Mouse (Mus musculus): ENCODE data around the gene Macrod2. TPM values are rescaled to one million over a fixed set of nuclear protein-coding genes. Genes with fewer than 3 reads are reported as not detected.

The Macrod2 gene
- total and polyA plus RNA-seq, 2 experiments from 2014 or later = 5.5 to 17.4 TPM

GRCm38 (mm10) chr2:141711785-141712184, 1316.7 kb downstream of the Macrod2 start:
- no peak for TF ChIP-seq EP300 (IDR thresholded peaks at IDR 0.05; ENCODE audit: low read depth)
- no peak for TF ChIP-seq CTCF (IDR thresholded peaks at IDR 0.05; ENCODE audit: low read depth)
- Histone ChIP-seq H3K9me3 (replicated peaks; ENCODE audit: control insufficient read depth, low read length) (no peaks in the 10 kb centered on the region), H3K27me3 (ENCODE audit: control insufficient read depth, insufficient read depth, low read length) (no peaks in the 10 kb centered on the region), H3K9ac (replicated peaks; ENCODE audit: low read depth, low read length) (no peak overlapping the region), H3K27ac (ENCODE audit: low read depth) (no peak overlapping the region), H3K4me2 (ENCODE audit: low read depth, low read length) (no peak overlapping the region), H3K4me1 (ENCODE audit: control insufficient read depth, insufficient read depth) (no peaks in the 10 kb centered on the region), H3K36me3 (replicated peaks; ENCODE audit: control insufficient read depth, insufficient read depth, low read length) (no peaks in the 10 kb centered on the region), H3K4me3 (ENCODE audit: low read depth, low read length) (no peak overlapping the region)
- DNase-seq (ENCODE audit: low spot score) (no peak), ATAC-seq (ENCODE audit: insufficient read depth, low read depth) (no peak)
- WGBS = 77% methylated on average over 2 of the region's 2 CpGs

DNA sequence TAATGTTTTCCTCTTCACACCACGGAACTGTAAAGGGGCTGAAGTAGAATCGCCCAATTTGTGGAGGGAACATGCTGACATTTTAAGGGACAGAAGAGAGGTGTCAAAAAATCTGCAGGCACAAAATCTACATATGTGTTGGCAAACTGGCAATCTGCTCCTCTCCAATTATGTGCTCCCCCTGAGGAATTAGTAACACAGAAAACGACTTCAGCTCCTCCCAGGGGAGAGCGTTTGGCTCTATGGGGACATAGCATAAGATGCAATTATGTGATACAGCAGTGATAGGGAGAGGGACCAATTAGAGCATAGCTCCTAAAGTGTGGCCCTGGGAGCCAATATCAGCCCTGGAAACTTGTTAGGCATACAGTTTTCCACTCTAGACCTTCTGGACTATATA, 1317.2 kb downstream of the Macrod2 start:
- no peak overlapping the region for H3K9ac ChIP-seq (replicated peaks; ENCODE audit: low read depth, low read length)
- H3K36me3 ChIP-seq (replicated peaks; ENCODE audit: control insufficient read depth, insufficient read depth, low read length) = no peaks in the 10 kb centered on the region
- no peak overlapping the region for H3K4me3 ChIP-seq (ENCODE audit: low read depth, low read length)
- DNase-seq (ENCODE audit: low spot score) = no peak
- no peaks in the 10 kb centered on the region for H3K27me3 ChIP-seq (ENCODE audit: control insufficient read depth, insufficient read depth, low read length)
- no peaks in the 10 kb centered on the region for H3K9me3 ChIP-seq (replicated peaks; ENCODE audit: control insufficient read depth, low read length)
- H3K4me1 ChIP-seq (ENCODE audit: control insufficient read depth, insufficient read depth) = no peaks in the 10 kb centered on the region
- 69% methylated on average over 4 of the region's 4 CpGs for WGBS
- ATAC-seq (ENCODE audit: insufficient read depth, low read depth) = no peak
- no peak overlapping the region for H3K27ac ChIP-seq (ENCODE audit: low read depth)
- TF ChIP-seq CTCF (IDR thresholded peaks at IDR 0.05; ENCODE audit: low read depth) = no peak
- no peak for TF ChIP-seq EP300 (IDR thresholded peaks at IDR 0.05; ENCODE audit: low read depth)
- H3K4me2 ChIP-seq (ENCODE audit: low read depth, low read length) = no peak overlapping the region

GRCm38 (mm10) chr2:141715061-141715460, 1320.0 kb downstream of the Macrod2 start:
- 75% methylated on average over 3 of the region's 3 CpGs for WGBS
- ATAC-seq (ENCODE audit: insufficient read depth, low read depth) (no peak), DNase-seq (ENCODE audit: low spot score) (no peak)
- Histone ChIP-seq H3K27ac (ENCODE audit: low read depth) (no peak overlapping the region), H3K4me1 (ENCODE audit: control insufficient read depth, insufficient read depth) (no peaks in the 10 kb centered on the region), H3K9ac (replicated peaks; ENCODE audit: low read depth, low read length) (no peak overlapping the region), H3K27me3 (ENCODE audit: control insufficient read depth, insufficient read depth, low read length) (no peaks in the 10 kb centered on the region), H3K4me3 (ENCODE audit: low read depth, low read length) (no peak overlapping the region), H3K36me3 (replicated peaks; ENCODE audit: control insufficient read depth, insufficient read depth, low read length) (no peaks in the 10 kb centered on the region), H3K4me2 (ENCODE audit: low read depth, low read length) (no peak overlapping the region), H3K9me3 (replicated peaks; ENCODE audit: control insufficient read depth, low read length) (no peaks in the 10 kb centered on the region)
- TF ChIP-seq EP300 (IDR thresholded peaks at IDR 0.05; ENCODE audit: low read depth) (no peak), CTCF (IDR thresholded peaks at IDR 0.05; ENCODE audit: low read depth) (no peak)

DNA sequence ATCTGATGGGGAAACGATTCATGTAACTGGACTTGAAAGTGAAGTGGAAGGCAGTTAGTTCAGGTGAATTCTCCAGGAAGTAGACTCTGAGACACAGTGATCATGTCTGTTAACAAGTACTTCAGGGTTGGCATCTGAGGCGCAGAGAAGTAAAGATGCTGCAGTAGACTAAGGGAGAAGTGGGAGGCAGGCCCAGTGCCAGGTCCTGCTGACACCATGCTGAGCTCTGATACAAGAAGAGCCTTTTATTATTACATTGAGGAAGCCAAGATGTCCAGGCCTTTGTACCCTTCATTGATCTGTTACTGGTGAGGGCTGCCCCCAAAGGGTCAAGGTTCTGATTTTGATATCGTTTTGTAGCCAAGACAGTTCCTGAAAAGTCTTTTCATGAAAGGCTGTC, 1327.4 kb downstream of the Macrod2 start:
- H3K4me1 ChIP-seq (ENCODE audit: control insufficient read depth, insufficient read depth) = no peaks in the 10 kb centered on the region
- no peak overlapping the region for H3K27ac ChIP-seq (ENCODE audit: low read depth)
- no peak overlapping the region for H3K4me3 ChIP-seq (ENCODE audit: low read depth, low read length)
- ATAC-seq (ENCODE audit: insufficient read depth, low read depth) (no peak), DNase-seq (ENCODE audit: low spot score) (no peak)
- no peaks in the 10 kb centered on the region for H3K36me3 ChIP-seq (replicated peaks; ENCODE audit: control insufficient read depth, insufficient read depth, low read length)
- H3K4me2 ChIP-seq (ENCODE audit: low read depth, low read length) = no peak overlapping the region
- TF ChIP-seq CTCF (IDR thresholded peaks at IDR 0.05; ENCODE audit: low read depth) = no peak
- no peak for TF ChIP-seq EP300 (IDR thresholded peaks at IDR 0.05; ENCODE audit: low read depth)
- no peaks in the 10 kb centered on the region for H3K9me3 ChIP-seq (replicated peaks; ENCODE audit: control insufficient read depth, low read length)
- WGBS = 80% methylated on average over 3 of the region's 3 CpGs
- no peaks in the 10 kb centered on the region for H3K27me3 ChIP-seq (ENCODE audit: control insufficient read depth, insufficient read depth, low read length)
- H3K9ac ChIP-seq (replicated peaks; ENCODE audit: low read depth, low read length) = no peak overlapping the region

GRCm38 (mm10) chr2:141728998-141729397, 1333.9 kb downstream of the Macrod2 start:
- Histone ChIP-seq H3K9ac (replicated peaks; ENCODE audit: low read depth, low read length) (no peak overlapping the region), H3K4me1 (ENCODE audit: control insufficient read depth, insufficient read depth) (no peaks in the 10 kb centered on the region), H3K4me3 (ENCODE audit: low read depth, low read length) (no peak overlapping the region), H3K9me3 (replicated peaks; ENCODE audit: control insufficient read depth, low read length) (no peaks in the 10 kb centered on the region), H3K36me3 (replicated peaks; ENCODE audit: control insufficient read depth, insufficient read depth, low read length) (no peaks in the 10 kb centered on the region), H3K27me3 (ENCODE audit: control insufficient read depth, insufficient read depth, low read length) (no peaks in the 10 kb centered on the region), H3K27ac (ENCODE audit: low read depth) (no peak overlapping the region), H3K4me2 (ENCODE audit: low read depth, low read length) (no peak overlapping the region)
- no peak for TF ChIP-seq CTCF (IDR thresholded peaks at IDR 0.05; ENCODE audit: low read depth)
- TF ChIP-seq EP300 (IDR thresholded peaks at IDR 0.05; ENCODE audit: low read depth) = no peak
- ATAC-seq (ENCODE audit: insufficient read depth, low read depth) (no peak), DNase-seq (ENCODE audit: low spot score) (no peak)
- WGBS = 76% methylated on average over 4 of the region's 4 CpGs

DNA sequence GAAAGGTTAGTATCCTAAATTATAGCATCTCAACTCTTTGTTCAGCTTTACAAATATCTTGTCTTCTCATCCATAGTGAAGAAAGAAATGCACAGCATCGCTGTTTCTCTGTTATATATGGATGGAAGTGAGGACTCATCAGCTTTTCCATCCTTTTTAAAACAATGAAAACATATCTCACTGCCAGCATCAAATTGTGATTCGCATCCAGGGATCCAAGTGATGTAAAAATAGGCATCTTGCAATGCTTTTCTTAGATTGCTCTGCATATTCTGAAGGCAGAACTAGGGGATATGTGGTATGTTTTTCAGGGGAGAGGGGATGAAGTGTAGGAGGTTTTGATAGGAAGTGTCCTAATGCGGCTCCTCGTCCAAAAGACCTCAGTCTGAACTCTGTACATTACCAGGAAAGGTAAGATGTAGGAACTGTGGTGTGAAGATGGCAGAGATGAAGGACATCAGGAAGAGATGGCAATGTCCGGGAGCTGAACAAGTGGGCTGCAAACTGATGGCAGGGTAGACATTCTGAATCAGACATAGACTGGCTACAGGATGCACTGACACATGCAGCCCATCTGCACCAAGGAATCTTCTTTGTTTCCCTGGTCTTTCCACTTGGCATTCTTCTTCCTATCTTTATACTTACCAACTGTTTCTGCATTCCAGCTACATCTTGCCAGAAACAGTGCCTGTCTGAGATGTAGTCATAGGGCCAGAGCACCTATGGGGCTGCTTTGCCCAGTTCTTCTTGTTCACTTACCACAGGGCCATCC, 1341.8 kb downstream of the Macrod2 start:
- Histone ChIP-seq H3K9ac (replicated peaks; ENCODE audit: low read depth, low read length) (no peak overlapping the region), H3K27ac (ENCODE audit: low read depth) (no peak overlapping the region), H3K36me3 (replicated peaks; ENCODE audit: control insufficient read depth, insufficient read depth, low read length) (no peaks in the 10 kb centered on the region), H3K4me3 (ENCODE audit: low read depth, low read length) (no peak overlapping the region), H3K27me3 (ENCODE audit: control insufficient read depth, insufficient read depth, low read length) (no peaks in the 10 kb centered on the region), H3K9me3 (replicated peaks; ENCODE audit: control insufficient read depth, low read length) (no peaks in the 10 kb centered on the region), H3K4me2 (ENCODE audit: low read depth, low read length) (no peak overlapping the region), H3K4me1 (ENCODE audit: control insufficient read depth, insufficient read depth) (no peaks in the 10 kb centered on the region)
- TF ChIP-seq EP300 (IDR thresholded peaks at IDR 0.05; ENCODE audit: low read depth) = no peak
- no peak for TF ChIP-seq CTCF (IDR thresholded peaks at IDR 0.05; ENCODE audit: low read depth)
- DNase-seq (ENCODE audit: low spot score) = no peak
- WGBS = 79% methylated on average over 5 of the region's 5 CpGs
- no peak for ATAC-seq (ENCODE audit: insufficient read depth, low read depth)
